Mouse (Mus musculus) forebrain, postnatal 0 days (tissue): Measurements from ENCODE around the gene Gm43738. TPM values are rescaled to one million over a fixed set of nuclear protein-coding genes. Genes with fewer than 3 reads are reported as not detected.
A peak's percentile ranks its signal among the peaks of the same experiment; 100 is the strongest.

Experiments used
- ATAC-seq: fragments of 200-750 bp; cut with Nextera tagmentation; 2 replicates; pipeline ENCODE4 v1.8.0; 2017; ENCODE audit warnings: mild to moderate bottlenecking, moderate library complexity
- DNase-seq: peaks from one replicate; pipeline ENCODE4 v3.0.0-alpha.2; 2015
- H3K27ac ChIP-seq: fragments of 300-500 bp; sonication (generic); 2 replicates; pipeline ENCODE4 v1.5.1; 2014; ENCODE audit warnings: low read depth, mild to moderate bottlenecking, antibody characterized with exemption, low read length, moderate library complexity, mixed read lengths
- H3K27me3 ChIP-seq: fragments of 300-500 bp; sonication (generic); 2 replicates; pipeline ENCODE4 v1.6.1; 2014; ENCODE audit warnings: mild to moderate bottlenecking, low read length, mixed read lengths; ENCODE audit not compliant: insufficient read depth
- H3K36me3 ChIP-seq: fragments of 300-500 bp; sonication (generic); 2 replicates; pipeline ENCODE4 v1.6.1; 2014; ENCODE audit warnings: mild to moderate bottlenecking, moderate library complexity; ENCODE audit not compliant: insufficient read depth
- H3K4me1 ChIP-seq: fragments of 300-500 bp; sonication (generic); 2 replicates; pipeline ENCODE4 v1.6.1; 2014; ENCODE audit warnings: antibody characterized with exemption; ENCODE audit not compliant: insufficient read depth
- H3K4me2 ChIP-seq: fragments of 300-500 bp; sonication (generic); 2 replicates; pipeline ENCODE4 v1.6.1; 2014; ENCODE audit warnings: low read depth, mild to moderate bottlenecking, moderate library complexity
- H3K4me3 ChIP-seq: fragments of 300-500 bp; sonication (generic); 2 replicates; pipeline ENCODE4 v1.5.1; 2014; ENCODE audit warnings: low read depth, low read length, mixed read lengths
- H3K9ac ChIP-seq: fragments of 300-500 bp; sonication (generic); 2 replicates; pipeline ENCODE4 v1.6.1; 2014; ENCODE audit warnings: mild to moderate bottlenecking
- H3K9me3 ChIP-seq: fragments of 300-500 bp; sonication (generic); 2 replicates; pipeline ENCODE4 v1.6.1; 2016; ENCODE audit warnings: low read length
- CTCF ChIP-seq: sonication (generic); IDR thresholded peaks from 2 replicates; pipeline ENCODE4 v1.5.1; 2016; ENCODE audit warnings: antibody characterized with exemption, control low read depth, low read depth
- WGBS: fragments of 180-500 bp; shearing (Covaris S2); extraction: QIAGEN DNeasy Blood & Tissue Kit; methylation state at CpG from one replicate; pipeline ENCODE4 v1.1.7; 2014; 5-methylcytosine and 5-hydroxymethylcytosine counted together
- polyA plus RNA-seq: library from polyadenylated mRNA; unstranded; fragments of >200 nt; fragmentation: Nextera tagmentation; extraction: Ambion mirVana; gene quantifications from 2 replicates; pipeline ENCODE4 v1.2.1, GENCODE M21; 2015
- total RNA-seq: library from RNA; depleted of rRNA; stranded (reverse); fragments of >200 nt; gene quantifications from 2 replicates; pipeline ENCODE4 v1.2.3, GENCODE M21; 2014; rRNA removed

The Gm43738 gene
- total RNA-seq (not detected in 2 replicates), polyA plus RNA-seq (not detected in 2 replicates)

DNA sequence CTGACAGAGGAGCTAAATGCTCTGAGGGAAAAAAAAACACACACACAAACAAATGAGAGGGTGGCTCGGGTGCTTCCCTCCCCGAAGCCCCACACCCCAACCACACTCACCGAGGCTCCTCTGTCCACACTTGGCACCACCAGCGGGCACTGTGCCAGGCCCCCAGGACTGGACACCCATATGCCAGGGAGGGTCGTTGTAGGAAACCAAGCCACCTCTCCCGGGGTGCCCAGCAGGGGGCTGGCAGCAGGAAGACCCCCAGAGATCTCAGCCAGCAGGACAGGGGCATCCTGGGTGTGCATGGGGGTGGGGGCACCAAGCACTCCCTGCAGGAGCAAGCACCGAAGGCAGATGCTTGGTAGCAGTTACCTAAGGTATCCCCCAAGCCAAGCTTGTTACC is at the start of gene Gm43738:
Gm43738 (minus strand) TSS at position 289 of the 400 bp plus-strand sequence.
- DNase-seq = no peak

DNA sequence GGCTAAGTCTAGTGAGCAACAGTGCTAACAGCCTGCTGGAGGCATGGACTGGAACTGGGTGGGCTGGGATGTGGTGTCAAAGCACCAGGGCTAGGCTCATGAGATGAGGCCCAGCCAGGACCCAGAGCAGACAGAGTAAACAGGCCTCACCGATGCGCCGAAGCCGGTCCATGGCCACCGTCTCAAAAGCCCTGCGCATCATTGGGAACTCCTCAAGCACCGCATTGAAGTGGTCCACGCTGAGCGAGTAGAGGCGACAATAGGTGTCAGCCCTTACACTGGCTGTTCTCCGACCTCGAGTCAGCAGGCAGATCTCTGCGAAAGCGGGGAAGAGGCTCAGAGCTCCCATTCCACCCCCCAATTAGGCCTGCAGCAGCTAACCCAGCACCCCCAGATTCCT is 47.7 kb upstream of the Gm43738 start:
- Histone ChIP-seq H3K9me3 (no peaks in the 10 kb centered on the region), H3K4me3 (no peak overlapping the region), H3K36me3 (peaks cover 35% of the 10 kb centered on the region), H3K4me1 (no peaks in the 10 kb centered on the region), H3K27ac (no peak overlapping the region), H3K9ac (no peak overlapping the region), H3K4me2 (no peak overlapping the region), H3K27me3 (no peaks in the 10 kb centered on the region)
- 73% methylated on average over 14 of the region's 14 CpGs for WGBS
- TF ChIP-seq CTCF = no peak
- ATAC-seq (no peak), DNase-seq (no peak)

More for the DNA sequence above, at the start of gene Gm43738:
- H3K9ac ChIP-seq = peak within 1 kb of the TSS; percentile 50
- H3K36me3 ChIP-seq = peaks cover 35% of the 10 kb centered on the region
- peak within 1 kb of the TSS; percentile 61 for H3K4me3 ChIP-seq
- H3K27ac ChIP-seq = peak within 1 kb of the TSS; percentile 55
- H3K27me3 ChIP-seq = no peaks in the 10 kb centered on the region
- no peak for ATAC-seq
- H3K4me2 ChIP-seq = peak within 1 kb of the TSS; percentile 78
- 18% methylated on average over 7 of the region's 7 CpGs for WGBS
- peaks cover 15% of the 10 kb centered on the region; the same call in 1 of the 2 replicates for H3K4me1 ChIP-seq
- no peaks in the 10 kb centered on the region for H3K9me3 ChIP-seq
- TF ChIP-seq CTCF = no peak

DNA sequence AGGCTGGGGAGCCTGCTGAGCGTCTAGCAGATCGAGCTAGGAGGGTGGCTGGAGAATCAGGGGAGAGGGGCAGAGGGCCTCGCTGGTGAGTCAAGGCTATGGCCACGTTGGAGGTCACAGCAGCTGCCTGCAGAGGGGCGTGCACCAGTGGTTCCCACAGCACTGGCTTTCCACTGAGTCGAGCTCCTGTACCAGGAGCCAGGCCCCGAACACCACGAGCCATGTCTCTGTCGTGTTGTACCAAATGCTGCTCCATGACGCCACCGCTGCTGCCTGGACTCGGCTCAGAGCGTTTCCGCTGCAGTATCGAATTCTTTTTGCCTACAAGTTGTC is 47.0 kb upstream of the Gm43738 start:
- ATAC-seq = no peak
- Histone ChIP-seq H3K9me3 (no peaks in the 10 kb centered on the region), H3K4me3 (no peak overlapping the region), H3K4me2 (no peak overlapping the region), H3K4me1 (no peaks in the 10 kb centered on the region), H3K27ac (no peak overlapping the region), H3K9ac (no peak overlapping the region), H3K36me3 (peaks cover 35% of the 10 kb centered on the region), H3K27me3 (no peaks in the 10 kb centered on the region)
- no peak for TF ChIP-seq CTCF
- no peak for DNase-seq
- WGBS = 28% methylated on average over 15 of the region's 15 CpGs

DNA sequence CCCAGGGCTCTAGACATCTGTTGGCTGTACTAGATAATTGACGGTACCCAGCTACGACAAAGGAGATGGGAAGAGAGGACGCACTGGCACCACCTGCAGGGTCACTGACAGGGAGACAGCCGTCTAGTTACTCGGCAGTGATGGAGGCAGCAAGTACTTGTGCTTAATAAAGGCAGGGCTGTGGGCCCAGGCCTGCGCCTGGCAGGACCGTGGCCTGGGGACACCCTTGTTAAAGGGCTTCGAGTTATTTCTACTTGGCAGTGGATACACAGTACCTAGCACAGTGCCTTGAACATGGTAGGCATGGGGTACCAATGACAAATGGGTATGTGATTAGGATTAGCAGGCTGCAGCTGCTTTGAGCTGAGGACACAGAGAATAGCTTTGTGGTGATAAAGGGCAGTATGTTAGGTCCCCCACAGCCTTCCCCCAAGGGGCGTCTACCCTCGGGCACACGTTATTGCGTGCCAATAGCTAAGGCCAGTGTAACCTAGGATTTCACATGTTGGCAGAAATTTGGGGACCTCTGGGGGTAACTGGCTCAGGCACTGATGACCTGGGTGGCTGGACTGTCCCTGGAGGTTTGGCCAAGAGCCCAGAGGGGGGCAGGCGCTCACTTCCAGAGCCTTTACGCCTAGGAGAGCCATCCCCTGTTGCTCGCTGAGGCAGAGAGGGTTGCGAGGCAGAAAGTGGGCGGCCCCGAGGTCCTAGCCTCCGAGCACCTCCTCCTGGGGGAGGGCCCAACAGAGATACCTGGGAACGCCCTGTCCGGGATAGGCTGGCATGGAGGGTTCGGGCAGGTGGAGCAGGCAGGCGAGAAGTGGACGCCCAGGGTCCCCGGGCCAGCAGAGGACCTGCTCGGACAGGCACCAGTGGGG is 46.4 kb upstream of the Gm43738 start:
- Histone ChIP-seq H3K9me3 (no peaks in the 10 kb centered on the region), H3K4me2 (no peak overlapping the region), H3K4me3 (no peak overlapping the region), H3K36me3 (peaks cover 30% of the 10 kb centered on the region), H3K9ac (no peak overlapping the region), H3K4me1 (no peaks in the 10 kb centered on the region), H3K27me3 (no peaks in the 10 kb centered on the region), H3K27ac (no peak overlapping the region)
- DNase-seq (no peak), ATAC-seq (peak; percentile 13; the same call in 1 of the 2 replicates)
- WGBS = 26% methylated on average over 26 of the region's 26 CpGs
- TF ChIP-seq CTCF = no peak

DNA sequence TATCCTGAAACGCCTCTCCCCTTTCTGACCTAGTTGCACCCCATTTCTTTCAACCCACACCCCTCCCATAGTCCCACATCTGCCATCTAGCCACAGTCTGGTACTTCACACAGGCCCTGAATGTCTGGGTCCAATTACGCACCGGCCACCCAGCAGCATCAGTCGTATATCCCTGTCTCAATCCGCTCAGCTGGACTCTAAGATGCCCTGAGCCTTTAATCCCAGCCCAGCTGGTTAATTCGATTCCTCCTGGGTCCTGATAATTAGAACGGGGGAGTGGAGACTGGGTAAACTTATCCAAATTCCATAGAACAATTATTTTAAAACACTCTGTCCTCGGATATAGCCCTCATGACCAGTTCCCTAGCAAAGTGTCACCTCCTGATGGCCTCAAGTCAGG is 44.7 kb upstream of the Gm43738 start:
- H3K9ac ChIP-seq = no peak overlapping the region
- peaks cover 22% of the 10 kb centered on the region for H3K36me3 ChIP-seq
- H3K27ac ChIP-seq = no peak overlapping the region
- ATAC-seq (no peak), DNase-seq (no peak)
- no peaks in the 10 kb centered on the region for H3K4me1 ChIP-seq
- no peak for TF ChIP-seq CTCF
- no peaks in the 10 kb centered on the region for H3K27me3 ChIP-seq
- H3K4me3 ChIP-seq = no peak overlapping the region
- WGBS = 20% methylated on average over 8 of the region's 8 CpGs
- no peak overlapping the region for H3K4me2 ChIP-seq
- no peaks in the 10 kb centered on the region for H3K9me3 ChIP-seq

DNA sequence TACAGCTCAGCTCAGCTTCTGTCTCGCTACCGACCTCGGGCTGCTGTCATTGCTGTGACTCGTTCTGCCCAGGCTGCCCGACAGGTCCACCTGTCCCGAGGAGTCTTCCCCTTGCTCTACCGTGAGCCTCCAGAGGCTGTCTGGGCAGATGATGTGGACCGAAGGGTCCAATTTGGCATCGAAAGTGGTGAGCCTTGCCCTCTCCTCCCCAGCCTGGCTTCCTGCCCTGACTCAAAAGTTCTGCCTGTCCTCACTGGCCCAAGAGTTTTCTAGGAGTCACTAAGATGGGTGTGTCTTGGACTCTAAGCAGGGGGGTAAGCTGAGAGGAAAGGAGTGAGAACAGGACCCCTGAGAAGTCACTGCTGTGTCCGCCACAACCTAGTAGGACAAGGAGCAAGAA is 43.9 kb upstream of the Gm43738 start:
- no peak overlapping the region for H3K4me2 ChIP-seq
- no peak for ATAC-seq
- H3K36me3 ChIP-seq = peaks cover 14% of the 10 kb centered on the region
- TF ChIP-seq CTCF = no peak
- H3K9me3 ChIP-seq = no peaks in the 10 kb centered on the region
- H3K27ac ChIP-seq = no peak overlapping the region
- 86% methylated on average over 10 of the region's 10 CpGs for WGBS
- H3K4me3 ChIP-seq = no peak overlapping the region
- DNase-seq = no peak
- H3K9ac ChIP-seq = no peak overlapping the region
- H3K4me1 ChIP-seq = no peaks in the 10 kb centered on the region
- no peaks in the 10 kb centered on the region for H3K27me3 ChIP-seq

DNA sequence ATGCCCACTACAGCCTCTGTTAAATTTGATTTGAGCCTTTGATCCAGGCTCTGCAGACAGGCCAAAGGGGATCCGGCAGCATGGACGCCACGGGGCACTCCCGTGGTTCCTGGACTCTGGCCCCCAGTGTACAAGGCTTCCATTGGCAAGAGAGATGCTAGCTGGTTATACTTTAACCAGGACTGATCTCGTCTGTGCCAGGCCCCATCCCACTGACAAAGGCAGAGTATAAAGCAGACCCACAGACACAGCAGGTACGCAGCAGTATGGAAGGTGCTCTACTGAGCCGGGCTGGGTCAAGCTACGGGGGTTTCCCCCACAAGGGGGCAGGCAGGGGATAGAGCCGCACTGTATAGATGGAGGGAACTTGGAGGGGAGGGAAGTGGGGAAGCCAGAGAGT is 35.5 kb upstream of the Gm43738 start:
- Histone ChIP-seq H3K27me3 (no peaks in the 10 kb centered on the region), H3K27ac (no peak overlapping the region), H3K4me3 (no peak overlapping the region), H3K9ac (no peak overlapping the region), H3K36me3 (no peaks in the 10 kb centered on the region), H3K4me1 (no peaks in the 10 kb centered on the region), H3K9me3 (no peaks in the 10 kb centered on the region), H3K4me2 (no peak overlapping the region)
- ATAC-seq = no peak
- no peak for TF ChIP-seq CTCF
- DNase-seq = no peak
- WGBS = 44% methylated on average over 9 of the region's 9 CpGs
